Mouse (Mus musculus) adrenal gland, postnatal 10 days (tissue): ENCODE measurements at regions not wholly inside any gene's neighbourhood (a gene's known extent, or its start where the extent isn't known, plus 50 kb on each side); places are given as distances from the start of the nearest gene placed in this dataset.
"Not testable (repeated sequence)": the region's sequence is repeated elsewhere in the genome, so short reads cannot be mapped to it uniquely, and the experiment has no call there.

Experiments
- DNase-seq: peaks from one replicate; pipeline ENCODE4 v3.0.0; 2021; ENCODE audit warnings: mixed read lengths

GRCm38 (mm10) chr13:28840142-28840541, 113.4 kb downstream of the Sox4 start:
- DNase-seq = no peak

- no peak for DNase-seq
These were observed 114.4 kb downstream of the Sox4 start for GRCm38 (mm10) chr13:28839084-28839483.

- no peak for DNase-seq
These were observed 115.3 kb downstream of the Sox4 start for GRCm38 (mm10) chr13:28838216-28838615.

GRCm38 (mm10) chr13:28837196-28837595, 116.3 kb downstream of the Sox4 start:
- DNase-seq = not testable (repeated sequence)

GRCm38 (mm10) chr13:28833700-28834065, 119.8 kb downstream of the Sox4 start:
- DNase-seq = no peak

GRCm38 (mm10) chr13:28832855-28833699, 120.4 kb downstream of the Sox4 start:
- DNase-seq = no peak

GRCm38 (mm10) chr13:28826284-28826683, 127.2 kb downstream of the Sox4 start:
- DNase-seq = no peak

- DNase-seq = no peak
These were observed 129.5 kb downstream of the Sox4 start for GRCm38 (mm10) chr13:28823985-28824384.

- DNase-seq = no peak
These were observed 130.1 kb downstream of the Sox4 start for GRCm38 (mm10) chr13:28823311-28823880.

- no peak for DNase-seq
These were observed 132.5 kb downstream of the Sox4 start for GRCm38 (mm10) chr13:28820868-28821533.

GRCm38 (mm10) chr13:28814127-28814526, 139.4 kb downstream of the Sox4 start:
- DNase-seq = no peak

GRCm38 (mm10) chr13:28811667-28812575, 141.6 kb downstream of the Sox4 start:
- no peak for DNase-seq

GRCm38 (mm10) chr13:28811081-28811439, 142.5 kb downstream of the Sox4 start:
- DNase-seq = no peak

- no peak for DNase-seq
These were observed 143.0 kb downstream of the Sox4 start for GRCm38 (mm10) chr13:28810326-28811080.

- DNase-seq = no peak
These were observed 148.2 kb downstream of the Sox4 start for GRCm38 (mm10) chr13:28805302-28805701.

- no peak for DNase-seq
These were observed 152.1 kb downstream of the Sox4 start for GRCm38 (mm10) chr13:28801210-28801954.

GRCm38 (mm10) chr13:28800676-28801075, 152.8 kb downstream of the Sox4 start:
- no peak for DNase-seq

- no peak for DNase-seq
These were observed 154.0 kb downstream of the Sox4 start for GRCm38 (mm10) chr13:28799474-28799873.

- no peak for DNase-seq
These were observed 155.7 kb downstream of the Sox4 start for GRCm38 (mm10) chr13:28797617-28798475.

GRCm38 (mm10) chr13:28795274-28795673, 158.2 kb downstream of the Sox4 start:
- no peak for DNase-seq
